Mouse (Mus musculus) kidney, postnatal 36 days (tissue): ENCODE measurements around the gene Wdr20.

Experiments
- DNase-seq, 2 experiments: peaks; one replicate each; pipeline ENCODE4 v3.0.0; 2021 to 2022; ENCODE audit warnings: mixed read lengths in 2 of 2

The Wdr20 gene

DNA sequence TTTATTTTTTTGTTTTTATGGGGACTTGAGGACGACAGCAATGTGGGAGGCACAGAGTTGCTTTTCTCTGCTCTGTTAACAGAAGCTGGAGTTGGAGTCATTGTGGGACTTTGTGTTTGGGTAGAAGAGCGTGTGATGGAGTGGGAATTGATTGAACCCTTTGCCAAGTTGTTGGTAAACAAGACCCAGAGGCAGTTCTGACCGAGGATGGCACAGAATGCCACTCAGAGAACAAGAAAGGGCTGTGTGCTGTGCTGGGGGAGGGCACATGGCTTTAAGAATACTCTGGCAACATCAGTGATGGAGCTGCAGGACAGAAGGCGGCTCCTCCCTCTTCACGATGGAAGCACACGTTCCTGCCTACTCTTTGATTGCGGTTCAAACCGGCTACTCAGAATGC, 43.4 kb downstream of the Wdr20 start:
- no peak for DNase-seq

DNA sequence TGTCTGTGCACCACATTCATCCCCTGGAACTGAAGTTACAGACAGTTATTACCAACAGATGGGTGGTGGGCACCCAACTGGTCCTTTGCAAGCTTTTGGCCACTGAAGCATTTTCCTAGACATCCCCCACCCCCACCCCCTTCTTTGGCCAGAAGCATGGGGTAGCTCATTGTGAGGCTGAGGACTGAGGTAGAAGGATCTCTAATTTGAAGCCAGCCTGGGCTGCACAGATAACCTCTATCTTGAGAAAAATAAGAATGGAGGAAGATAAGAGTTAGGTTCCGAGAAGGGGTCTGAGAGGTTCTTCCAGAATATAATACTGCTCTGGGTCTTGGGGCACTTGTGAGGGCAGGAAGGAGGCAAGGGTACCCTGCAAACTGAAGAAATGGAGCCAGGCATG, 44.5 kb downstream of the Wdr20 start:
- DNase-seq, result no peak

GRCm38 (mm10) chr12:110784211-110784610, 46.5 kb downstream of the Wdr20 start:
- DNase-seq, result no peak

- no peak for DNase-seq
These were observed 48.5 kb downstream of the Wdr20 start for GRCm38 (mm10) chr12:110786243-110786642.

DNA sequence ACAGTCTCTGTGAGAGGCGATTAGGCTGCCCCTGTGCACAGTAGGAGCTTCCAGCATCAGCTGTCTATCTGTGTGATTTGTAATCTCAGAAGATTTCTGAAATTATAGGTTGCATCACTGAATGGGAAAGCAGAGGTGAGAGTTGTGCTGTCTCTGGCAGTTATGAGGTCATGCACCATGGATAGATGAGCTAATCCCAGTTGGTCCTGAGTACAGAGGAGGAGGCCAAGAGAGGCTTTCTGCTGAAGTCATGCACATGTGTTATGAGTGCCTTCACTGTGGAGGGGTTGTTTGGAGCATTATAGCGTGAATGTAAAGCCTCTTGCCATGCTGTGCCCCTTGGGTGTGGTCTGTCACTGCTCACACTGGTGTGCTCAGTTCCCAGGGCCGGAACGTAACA, 52.8 kb downstream of the Wdr20 start:
- no peak for DNase-seq

DNA sequence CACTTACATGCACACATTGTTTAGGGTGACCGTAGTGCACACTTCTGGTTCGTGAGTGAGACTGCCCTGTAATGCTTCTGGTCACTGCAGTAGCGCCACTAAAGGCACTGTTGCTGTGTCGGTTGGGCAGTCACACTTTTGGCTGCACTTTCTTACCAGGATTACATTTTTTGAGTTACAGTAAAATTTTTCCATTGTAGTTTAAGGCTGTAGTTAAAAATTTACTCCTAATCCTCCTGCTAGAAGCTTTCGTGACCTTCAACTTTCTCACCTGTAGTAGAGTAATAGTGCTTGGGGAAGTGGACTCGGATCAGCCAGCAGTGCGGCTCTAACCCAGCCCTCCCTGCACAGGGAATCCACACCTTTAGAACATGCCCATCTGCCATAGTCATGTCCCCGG, 53.3 kb downstream of the Wdr20 start:
- peak; percentile 34 to 38 for DNase-seq

GRCm38 (mm10) chr12:110795035-110795434, 57.3 kb downstream of the Wdr20 start:
- DNase-seq, result peak; percentile 14 to 47

DNA sequence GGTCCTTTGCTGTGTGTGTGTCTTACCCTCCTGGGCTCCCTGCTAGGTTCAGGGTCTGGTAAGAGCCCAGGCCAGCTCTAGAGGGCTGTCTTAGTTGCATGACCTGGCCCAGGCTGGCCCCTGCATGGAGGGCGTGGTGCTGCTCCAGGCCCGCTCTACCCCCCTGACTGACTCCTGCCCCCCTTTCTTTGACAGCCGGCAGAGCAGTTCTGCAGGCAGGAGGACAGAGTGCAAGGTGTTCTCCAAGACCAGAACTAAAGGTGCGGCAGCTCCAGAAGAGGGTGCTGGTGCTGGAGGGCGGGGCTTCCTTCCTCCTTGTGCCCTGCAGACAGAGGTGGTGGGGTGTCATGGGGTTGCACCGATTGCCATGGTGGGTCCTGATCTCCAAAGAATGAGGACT, 59.0 kb downstream of the Wdr20 start:
- peak; percentile 20 to 56 for DNase-seq

GRCm38 (mm10) chr12:110797202-110797601, 59.5 kb downstream of the Wdr20 start:
- no peak for DNase-seq

DNA sequence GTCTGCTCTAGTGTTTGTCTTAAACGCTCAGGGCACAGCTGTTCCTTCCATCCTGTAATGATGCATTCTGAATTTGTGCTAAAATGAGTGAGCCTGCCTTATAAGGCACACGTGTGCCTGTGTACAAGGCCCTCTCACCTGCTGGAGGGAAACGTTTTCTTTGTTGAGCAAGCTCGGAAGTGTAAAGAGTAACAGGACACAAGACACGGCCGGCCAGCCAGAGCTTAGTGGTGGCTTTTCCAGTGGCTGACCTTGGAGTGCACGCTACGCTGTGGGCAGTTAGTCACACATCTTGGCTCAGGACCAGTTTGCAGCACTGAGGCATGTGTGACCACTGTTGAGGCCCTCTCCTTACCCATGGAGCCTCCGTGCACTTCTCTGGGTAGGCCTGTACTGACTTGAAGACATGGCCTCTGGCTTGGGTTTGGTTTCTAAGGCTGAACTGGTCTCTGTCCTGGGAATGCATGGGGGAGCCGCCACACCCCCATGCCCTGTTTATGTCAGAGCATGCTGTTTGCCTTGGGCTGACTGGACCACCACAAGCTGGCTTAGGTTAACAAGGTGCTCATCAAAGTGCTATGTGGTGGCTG, 60.2 kb downstream of the Wdr20 start:
- DNase-seq, result peak; percentile 67

DNA sequence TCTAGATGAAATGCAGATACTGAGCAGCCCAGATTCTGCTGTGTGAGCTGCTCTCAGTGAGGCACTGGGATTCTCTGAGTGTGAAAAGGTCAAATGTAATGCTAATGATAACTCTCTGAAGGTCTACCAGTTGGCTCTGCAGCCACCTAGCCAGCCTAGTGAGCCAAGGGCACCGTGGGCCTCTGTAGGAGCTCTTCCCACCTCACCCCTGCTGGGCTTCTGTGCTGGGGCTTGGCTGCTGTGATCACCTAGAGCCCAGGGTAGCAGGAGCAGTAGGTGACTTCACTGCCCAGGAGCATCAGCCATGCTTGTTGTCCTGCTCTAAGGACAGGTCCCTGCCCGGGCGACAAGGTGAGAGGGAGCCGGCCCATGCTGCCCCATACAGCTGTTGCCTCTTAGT, 61.5 kb downstream of the Wdr20 start:
- no peak for DNase-seq

- no peak for DNase-seq
These were observed 64.2 kb downstream of the Wdr20 start for GRCm38 (mm10) chr12:110801876-110802464.

GRCm38 (mm10) chr12:110802674-110803297, 65.0 kb downstream of the Wdr20 start:
- DNase-seq, result no peak

GRCm38 (mm10) chr12:110804261-110804660, 66.5 kb downstream of the Wdr20 start:
- peak in 1 of 2 experiments; percentile 43 for DNase-seq

DNA sequence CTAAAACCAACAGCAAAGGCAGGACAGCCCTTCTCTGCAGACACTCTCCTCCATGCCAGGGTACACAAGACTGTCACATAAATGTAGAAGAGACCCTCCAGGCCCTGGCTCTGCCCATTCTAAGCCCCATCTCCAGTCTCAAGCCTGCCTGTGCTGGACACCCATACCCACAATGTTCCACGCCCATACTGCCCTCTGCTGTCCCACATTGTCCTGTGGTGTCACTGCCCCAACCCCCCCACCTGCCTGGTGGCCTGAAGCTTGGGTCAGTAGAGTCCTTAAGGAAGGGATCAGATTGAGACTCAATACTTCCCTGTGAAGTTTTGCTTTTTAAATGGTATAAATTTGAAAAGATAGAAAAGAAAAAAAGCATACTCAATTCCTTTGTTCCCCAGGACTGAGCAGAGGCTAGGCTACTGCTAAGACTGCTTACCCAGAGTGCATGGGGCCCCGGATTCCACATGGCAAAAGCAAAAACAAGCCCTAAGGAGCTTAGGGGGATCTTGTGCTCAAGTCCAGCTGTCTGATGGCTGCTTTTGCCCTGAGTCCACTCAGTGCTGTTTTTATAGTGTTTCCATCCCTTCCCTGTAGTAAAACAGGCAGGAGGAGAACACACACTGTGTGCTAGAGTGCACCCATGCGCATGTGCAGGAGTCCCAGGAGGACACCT, 68.7 kb downstream of the Wdr20 start:
- peak; percentile 47 to 76 for DNase-seq

DNA sequence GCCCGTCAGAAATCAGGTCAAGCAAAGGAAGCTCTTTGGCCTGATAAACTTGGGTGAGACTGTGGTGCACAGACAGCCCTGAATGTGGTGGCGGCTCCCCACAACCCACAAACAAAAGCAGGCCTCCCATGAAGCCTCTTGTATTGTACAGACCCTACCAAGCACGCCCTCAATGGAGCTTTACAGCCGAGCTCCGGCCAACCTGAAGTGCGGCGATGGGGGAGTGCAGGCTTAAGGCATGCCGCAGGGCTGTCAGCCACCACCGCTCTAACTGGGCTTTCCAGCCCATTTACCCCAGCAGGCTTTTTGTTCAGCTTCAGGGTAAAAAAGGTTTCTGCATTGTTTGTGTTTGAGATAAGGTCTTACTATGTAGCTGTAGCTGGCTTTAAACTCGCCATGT, 70.7 kb downstream of the Wdr20 start:
- no peak for DNase-seq

GRCm38 (mm10) chr12:110808848-110809247, 71.1 kb downstream of the Wdr20 start:
- DNase-seq, result no peak

DNA sequence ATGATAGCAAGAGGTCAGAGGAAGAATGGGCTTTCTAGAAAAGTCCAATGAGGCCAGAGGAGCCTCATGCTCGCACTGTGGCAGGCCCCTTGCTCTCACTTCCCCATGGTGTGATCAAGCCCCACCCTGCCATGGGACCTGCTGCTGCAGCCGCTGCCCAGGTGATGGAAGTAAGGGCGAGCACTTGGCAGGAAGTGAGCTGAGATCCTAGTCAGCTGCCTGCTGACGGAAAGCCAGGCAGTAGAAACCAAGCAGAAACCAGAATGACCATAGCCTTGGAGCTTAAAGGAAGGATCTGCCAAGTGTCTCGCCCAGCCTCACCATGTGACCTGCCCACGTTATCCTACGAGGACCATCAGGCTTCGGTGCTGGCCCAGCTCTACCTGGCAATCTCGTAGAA, 75.4 kb downstream of the Wdr20 start:
- DNase-seq, result no peak

GRCm38 (mm10) chr12:110813624-110814023, 75.9 kb downstream of the Wdr20 start:
- DNase-seq, result no peak

GRCm38 (mm10) chr12:110814924-110815323, 77.2 kb downstream of the Wdr20 start:
- no peak for DNase-seq

DNA sequence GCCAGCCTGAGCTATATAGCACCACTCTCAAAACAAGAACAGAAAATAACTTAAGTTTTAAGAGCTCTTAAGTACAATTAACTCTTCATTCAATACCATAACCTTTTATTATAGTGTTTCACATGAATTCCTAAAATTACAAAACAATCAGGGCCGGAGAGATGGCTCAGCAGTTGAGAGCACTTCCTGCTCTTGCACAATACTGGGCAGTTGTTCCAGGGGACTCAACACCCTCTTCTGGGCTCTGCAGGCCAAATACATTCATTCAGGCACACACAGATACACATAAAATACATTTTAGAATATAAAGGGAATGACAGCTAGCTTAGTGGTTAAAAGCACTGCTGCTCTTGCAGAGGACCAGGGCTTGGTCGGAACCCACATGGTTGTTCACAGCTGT, 79.1 kb downstream of the Wdr20 start:
- DNase-seq, result no peak

DNA sequence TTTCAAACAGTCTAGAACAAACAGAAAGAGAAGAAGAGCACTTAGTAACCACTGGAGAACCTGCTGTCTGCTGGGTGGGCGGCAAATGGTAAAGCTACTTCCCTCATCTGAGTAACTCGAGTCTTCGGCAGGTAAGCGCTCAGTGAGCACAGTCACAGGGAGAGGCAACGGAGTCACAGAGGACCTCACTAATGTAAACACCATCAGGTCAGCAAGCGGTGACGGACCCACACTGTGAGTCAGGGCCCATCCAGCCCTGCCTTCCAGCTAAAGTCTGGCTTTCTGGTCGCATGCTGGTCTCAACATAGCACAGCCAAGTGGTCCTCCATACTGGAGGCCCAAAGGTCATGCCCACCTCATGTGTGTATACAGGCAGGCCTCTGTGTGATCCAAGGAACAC, 81.6 kb downstream of the Wdr20 start:
- no peak for DNase-seq

GRCm38 (mm10) chr12:110821787-110822186, 84.0 kb downstream of the Wdr20 start:
- DNase-seq, result no peak

DNA sequence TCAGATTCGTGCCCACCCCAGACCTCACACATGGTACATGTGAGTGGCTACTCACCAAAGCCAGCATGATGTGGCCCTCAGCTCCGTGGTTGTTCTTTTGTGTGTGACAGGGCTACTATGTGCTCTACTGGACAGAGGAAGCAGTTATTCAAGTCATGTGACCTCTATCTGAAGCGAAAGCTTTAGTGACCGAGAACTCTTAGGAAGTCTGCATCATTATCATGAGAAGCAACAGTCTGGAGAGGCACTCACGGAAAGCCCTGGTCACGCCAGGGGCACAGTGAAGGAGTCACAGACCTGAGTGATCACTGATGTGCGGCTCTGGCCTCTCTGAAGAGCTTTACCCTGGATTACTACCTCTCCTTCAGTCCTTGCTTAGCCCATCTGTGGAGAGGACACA, 84.6 kb downstream of the Wdr20 start:
- no peak for DNase-seq
